Mouse (Mus musculus) CH12F3 (cell line): ENCODE results near the gene C730034F03Rik.

Source experiments
- in situ Hi-C: fragments of 300-500 bp; cut with MboI; formaldehyde crosslinking; loops from 2 replicates; pipeline ENCODE4 v1.14.3; 2020; ENCODE audit warnings: low sequenced_read_pairs

The C730034F03Rik gene

DNA sequence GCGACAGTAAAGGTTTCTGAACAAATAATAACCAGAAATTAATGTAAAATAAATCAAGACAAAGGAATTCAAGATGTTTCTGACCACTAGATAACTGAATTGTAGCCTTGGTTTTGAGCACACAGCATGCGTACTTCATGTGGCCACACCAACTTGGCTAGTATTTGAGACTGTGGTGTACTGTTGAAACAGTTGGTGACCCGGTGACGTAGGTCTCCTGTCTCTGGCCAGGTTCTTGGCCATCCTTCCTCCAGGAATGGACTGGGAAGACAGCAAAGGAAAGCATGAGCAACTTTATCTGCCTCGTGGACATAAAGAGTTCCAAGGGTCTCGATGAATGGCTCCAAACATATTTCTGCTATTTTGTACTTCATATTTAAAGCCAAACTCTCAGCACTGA lies 2.4 kb downstream of the C730034F03Rik start:
- in situ Hi-C loops = no loop called here

DNA sequence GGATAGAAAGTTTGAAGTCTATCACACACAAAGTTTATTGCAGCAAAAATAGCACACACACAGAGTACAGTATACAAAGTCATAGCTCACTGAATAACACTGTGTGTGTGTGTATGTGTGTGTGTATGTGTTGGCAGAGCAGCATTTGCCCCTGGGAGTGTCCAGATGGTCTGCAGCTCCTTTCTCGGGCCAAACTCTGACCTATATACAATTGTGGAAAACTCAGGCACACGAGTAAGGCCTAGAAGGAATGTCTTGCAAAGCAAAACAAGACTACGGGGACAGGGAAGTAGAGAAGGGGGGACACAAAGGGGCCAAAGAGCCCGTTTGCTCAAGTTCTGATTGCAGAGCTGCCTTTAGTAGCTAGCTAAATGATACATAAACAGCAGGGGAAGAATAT lies 3.6 kb downstream of the C730034F03Rik start:
- in situ Hi-C loops = no loop called here

- in situ Hi-C loops = no loop called here
Measured at GRCm38 (mm10) chr15:89434136-89434535, 4.7 kb downstream of the C730034F03Rik start.

- in situ Hi-C loops = no loop called here
Measured at GRCm38 (mm10) chr15:89435878-89436277, 6.5 kb downstream of the C730034F03Rik start.

- in situ Hi-C loops = no loop called here
Measured at GRCm38 (mm10) chr15:89442486-89443070, 13.2 kb downstream of the C730034F03Rik start.

DNA sequence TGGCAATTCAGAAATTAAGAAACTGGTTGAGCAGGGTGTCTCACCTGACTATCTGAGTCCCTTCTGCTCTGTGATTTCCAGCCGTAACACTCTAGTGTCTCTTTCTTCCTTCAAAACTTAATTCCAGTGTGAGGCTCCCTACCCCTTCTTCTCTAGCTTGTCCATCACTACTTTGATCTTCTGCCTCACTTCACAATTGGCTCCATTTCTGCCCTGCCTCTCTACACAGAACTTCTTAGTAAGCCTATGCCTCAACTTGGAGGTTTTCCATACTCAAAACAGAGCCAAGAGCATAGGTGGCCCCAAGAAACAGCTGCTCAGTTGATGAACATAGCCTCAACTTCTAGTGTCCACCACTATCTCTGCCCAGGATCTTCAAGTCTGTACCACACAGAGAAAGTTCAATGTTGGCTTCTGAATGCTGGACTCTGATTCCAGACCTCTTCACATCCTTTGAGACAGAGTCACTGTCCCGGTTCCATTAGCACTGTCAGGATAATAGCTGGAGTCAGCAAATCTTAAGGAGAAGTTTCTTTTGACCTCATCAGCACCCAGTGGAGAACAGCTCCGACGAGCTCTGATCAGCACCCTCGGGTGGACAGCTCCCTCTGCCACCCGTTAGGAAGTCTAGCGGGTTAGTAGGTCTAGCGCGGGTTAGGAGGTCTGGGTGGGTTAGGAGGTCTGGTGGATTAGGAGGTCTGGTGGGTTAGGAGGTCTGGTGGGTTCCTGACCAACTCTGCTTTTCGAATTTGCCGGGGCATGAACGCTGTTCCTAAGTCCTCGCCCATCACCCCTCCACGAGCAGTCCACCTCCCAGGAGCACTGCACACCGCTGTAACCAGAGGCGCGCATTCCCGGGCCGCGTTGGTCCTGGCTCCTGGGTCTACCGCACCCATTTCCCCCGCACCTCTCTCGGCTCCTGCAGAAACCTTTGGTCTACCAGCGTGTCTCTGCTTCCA lies 23.8 kb downstream of the C730034F03Rik start:
- in situ Hi-C loops = no loop called here

- in situ Hi-C loops = no loop called here
Measured at GRCm38 (mm10) chr15:89453865-89454478, 24.6 kb downstream of the C730034F03Rik start, which contains the start of gene Mapk8ip2. Mapk8ip2 (plus strand) TSS chr15:89453913.

GRCm38 (mm10) chr15:89454857-89455256 lies 25.5 kb downstream of the C730034F03Rik start:
- in situ Hi-C loops = no loop called here

DNA sequence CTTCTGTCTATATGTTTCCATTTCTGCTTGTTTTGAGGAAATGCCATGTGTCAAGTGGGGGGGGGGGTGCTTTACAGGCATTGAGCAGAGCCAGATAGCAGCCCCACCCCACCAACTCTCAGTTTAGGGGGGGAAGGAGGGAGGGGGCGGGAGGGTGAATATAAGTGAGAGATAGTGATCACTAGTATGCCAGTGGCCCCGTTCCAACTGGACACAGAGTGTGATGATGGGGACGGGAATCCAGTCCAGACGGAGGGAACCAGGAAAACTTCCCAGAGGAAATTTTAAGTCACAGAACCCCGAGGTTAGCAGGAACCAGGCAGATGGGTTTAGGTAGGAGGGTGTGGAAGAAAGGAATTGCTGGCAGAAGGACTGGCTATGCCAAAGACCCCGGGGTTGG lies 26.3 kb downstream of the C730034F03Rik start:
- in situ Hi-C loops = no loop called here

- in situ Hi-C loops = no loop called here
Measured at GRCm38 (mm10) chr15:89458942-89459341, 29.6 kb downstream of the C730034F03Rik start.

GRCm38 (mm10) chr15:89459821-89460220 lies 30.4 kb downstream of the C730034F03Rik start:
- in situ Hi-C loops = no loop called here

DNA sequence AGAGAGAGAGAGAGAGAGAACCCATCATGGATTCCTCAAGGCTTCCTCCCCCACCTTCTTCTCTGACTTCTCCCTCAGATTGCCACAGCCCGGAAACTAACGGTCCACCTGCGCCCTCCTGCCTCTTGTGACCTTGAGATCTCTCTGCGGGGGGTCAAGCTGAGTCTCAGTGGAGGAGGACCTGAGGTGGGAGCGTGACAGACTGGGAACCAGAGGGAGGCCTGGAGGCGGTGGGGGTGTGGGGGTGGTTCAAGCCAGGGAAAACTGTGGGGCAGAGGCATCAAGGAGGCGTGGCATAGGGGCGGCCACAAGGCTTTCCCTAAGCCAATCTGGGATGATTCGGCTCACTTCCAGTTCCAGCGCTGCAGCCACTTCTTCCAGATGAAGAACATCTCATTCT lies 30.9 kb downstream of the C730034F03Rik start:
- in situ Hi-C loops = no loop called here

GRCm38 (mm10) chr15:89461321-89461720 lies 31.9 kb downstream of the C730034F03Rik start:
- in situ Hi-C loops = no loop called here

DNA sequence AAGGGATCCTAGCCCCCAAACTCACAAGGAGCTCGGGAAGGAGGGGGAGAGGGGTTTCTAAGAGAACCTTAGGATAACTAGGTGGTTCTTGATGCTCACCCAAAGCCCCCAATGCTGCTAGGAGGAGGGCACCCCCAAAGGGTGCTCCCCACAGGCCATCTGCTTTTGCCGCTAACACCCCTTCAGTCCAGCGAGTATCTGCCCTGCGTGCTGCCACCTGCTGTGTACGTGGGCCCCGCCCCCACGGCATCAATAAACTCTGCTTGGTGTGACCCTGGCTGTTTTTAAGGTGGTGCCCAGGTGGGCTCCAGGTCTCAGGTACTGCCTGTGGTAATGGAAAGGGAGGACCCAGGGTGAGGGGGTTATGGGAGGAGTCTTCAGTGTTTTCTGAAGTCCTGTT lies 32.8 kb downstream of the C730034F03Rik start:
- in situ Hi-C loops = no loop called here

- in situ Hi-C loops = no loop called here
Measured at GRCm38 (mm10) chr15:89463334-89464235, 34.2 kb downstream of the C730034F03Rik start.

DNA sequence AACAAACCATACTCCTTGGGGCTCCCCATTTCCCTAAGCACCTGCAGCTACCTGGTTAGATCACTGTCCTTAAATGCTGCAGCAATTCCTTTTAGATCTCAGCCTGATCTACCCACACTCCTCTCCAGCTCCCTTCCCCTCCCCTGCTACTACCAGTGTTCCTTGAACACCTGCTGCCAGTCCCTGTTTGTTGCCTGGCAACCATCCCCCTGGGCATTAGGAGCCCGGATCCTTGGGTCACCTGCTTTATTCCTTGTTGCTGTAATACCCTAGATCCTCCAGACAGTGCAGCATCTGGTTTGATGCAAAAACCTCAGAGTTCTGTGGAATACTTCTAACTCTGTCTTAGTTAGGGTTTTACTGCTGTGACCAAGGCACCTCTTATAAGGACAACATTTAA lies 35.7 kb downstream of the C730034F03Rik start:
- in situ Hi-C loops = no loop called here

- in situ Hi-C loops = no loop called here
Measured at GRCm38 (mm10) chr15:89468577-89468976, 39.2 kb downstream of the C730034F03Rik start.

DNA sequence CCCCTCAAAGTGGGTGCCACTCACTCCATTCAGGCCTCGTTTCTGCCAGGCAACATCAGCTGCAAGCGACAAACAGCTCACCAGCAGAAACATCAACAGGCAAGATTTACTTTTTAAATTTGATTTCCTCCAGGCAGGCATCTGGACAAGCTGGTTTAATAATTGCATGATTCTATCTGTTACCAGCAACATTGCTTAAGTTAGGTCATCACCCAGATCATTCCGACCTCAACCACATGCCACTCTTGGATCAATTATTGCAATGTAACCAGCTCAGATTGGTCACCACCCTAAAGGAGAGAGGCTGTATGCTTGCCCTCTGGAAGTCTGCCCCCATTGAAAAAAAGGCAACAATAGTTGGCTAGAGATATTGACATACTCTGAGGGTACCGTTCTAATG lies 42.1 kb downstream of the C730034F03Rik start:
- in situ Hi-C loops = no loop called here

GRCm38 (mm10) chr15:89473370-89473769 lies 44.0 kb downstream of the C730034F03Rik start:
- in situ Hi-C loops = no loop called here

DNA sequence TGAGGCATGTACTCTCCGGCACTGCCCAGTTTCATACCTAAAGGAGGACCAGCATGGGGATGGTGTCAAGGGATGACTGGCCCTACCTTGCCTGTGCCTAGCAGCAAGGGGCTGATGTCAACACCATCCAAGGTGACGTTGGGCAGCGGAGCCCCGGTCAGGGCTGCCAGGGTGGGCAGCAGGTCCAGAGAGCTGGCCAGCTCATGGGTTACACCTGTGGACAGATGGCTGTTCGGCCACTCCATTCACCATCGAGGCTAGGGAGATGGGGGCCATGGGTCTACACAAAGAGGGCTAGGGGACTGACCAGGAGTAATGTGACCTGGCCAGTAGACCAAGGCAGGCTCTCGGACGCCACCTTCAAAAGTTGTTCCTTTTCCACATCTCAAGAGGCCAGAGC lies 44.5 kb downstream of the C730034F03Rik start:
- in situ Hi-C loops = no loop called here
